In the genomic region with DNA sequence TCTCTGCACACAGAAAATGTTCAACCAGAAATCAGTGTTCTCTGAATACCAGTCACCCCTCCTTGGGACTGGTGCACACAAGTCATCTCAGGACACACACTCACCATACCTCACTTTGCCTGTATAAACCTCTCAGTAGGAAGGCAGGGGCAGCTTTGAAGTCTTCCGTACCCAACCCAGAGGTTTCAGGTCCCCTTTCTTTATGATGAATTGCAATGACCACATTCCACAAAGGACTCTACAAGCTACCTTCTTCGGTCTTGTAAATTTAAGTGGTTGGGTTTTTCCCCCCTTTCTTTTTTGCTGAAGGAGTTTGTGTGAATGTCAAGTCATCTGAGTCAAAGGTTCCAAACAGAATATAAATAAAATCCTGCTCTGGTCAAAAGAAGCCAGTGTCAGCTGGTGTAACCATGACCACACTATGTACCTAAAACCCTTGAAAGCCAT, we compare ENCODE assay signal across 32 mouse cellular contexts.
"Had no signal": no experiment of that assay in that cellular context is flagged by ENCODE, and none has a peak within 500 bp of the region (broad histone marks: within the 10 kb centered on the region; RNA-seq: fewer than 3 reads in every experiment).

No protein-coding gene starts in this region.

- H3K4me2 ChIP-seq: limb, embryonic 12.5 days; limb, embryonic 13.5 days; limb, embryonic 15.5 days; liver, embryonic 11.5 days; liver, embryonic 12.5 days; liver, embryonic 13.5 days; liver, embryonic 15.5 days; lung, embryonic 14.5 days; lung, embryonic 15.5 days; midbrain, embryonic 11.5 days; midbrain, embryonic 12.5 days; midbrain, embryonic 13.5 days; midbrain, embryonic 15.5 days; neural tube, embryonic 12.5 days had no signal

- H3K36me3 ChIP-seq: limb, embryonic 10.5 days; limb, embryonic 12.5 days; limb, embryonic 13.5 days; limb, embryonic 15.5 days; liver, embryonic 12.5 days; liver, embryonic 13.5 days; liver, embryonic 15.5 days; lung, embryonic 15.5 days; midbrain, embryonic 10.5 days; midbrain, embryonic 12.5 days; midbrain, embryonic 13.5 days; midbrain, embryonic 15.5 days; neural tube, embryonic 12.5 days had no signal

- H3K9me3 ChIP-seq: limb, embryonic 10.5 days; limb, embryonic 12.5 days; limb, embryonic 13.5 days; limb, embryonic 15.5 days; liver, embryonic 12.5 days; liver, embryonic 13.5 days; liver, embryonic 15.5 days; lung, embryonic 15.5 days; midbrain, embryonic 10.5 days; midbrain, embryonic 12.5 days; midbrain, embryonic 13.5 days; midbrain, embryonic 15.5 days; neural tube, embryonic 12.5 days had no signal

- H3K27me3 ChIP-seq: limb, embryonic 12.5 days; limb, embryonic 13.5 days; limb, embryonic 15.5 days; liver, embryonic 12.5 days; liver, embryonic 13.5 days; liver, embryonic 15.5 days; lung, embryonic 15.5 days; midbrain, embryonic 12.5 days; midbrain, embryonic 13.5 days; midbrain, embryonic 15.5 days; neural tube, embryonic 12.5 days had no signal

- DNase-seq: left cerebral cortex, postnatal 4 days; liver; liver, embryonic 13.5 days; liver, postnatal 0 days; lung, adult 18-20 months; lung, adult 2 months; lung, embryonic 14.5 days; lung, postnatal 10 days; lung, postnatal 14 days; lung, postnatal 36 days; lung, postnatal 4 days; midbrain, embryonic 14.5 days had no signal

- H3K4me1 ChIP-seq: limb, embryonic 10.5 days; limb, embryonic 12.5 days; limb, embryonic 13.5 days; limb, embryonic 15.5 days; liver, embryonic 12.5 days; liver, embryonic 13.5 days; liver, embryonic 15.5 days; lung, embryonic 15.5 days; megakaryocyte, embryonic 14.5 days; midbrain, embryonic 10.5 days; midbrain, embryonic 12.5 days; midbrain, embryonic 13.5 days; midbrain, embryonic 15.5 days; neural tube, embryonic 12.5 days had no signal

- ATAC-seq: liver, embryonic 12.5 days; liver, postnatal 0 days; lung, postnatal 0 days; midbrain, embryonic 13.5 days; midbrain, embryonic 15.5 days; midbrain, embryonic 16.5 days had no signal

- H3K9ac ChIP-seq: limb, embryonic 12.5 days; limb, embryonic 13.5 days; limb, embryonic 15.5 days; liver, embryonic 12.5 days; liver, embryonic 13.5 days; liver, embryonic 14.5 days; liver, embryonic 15.5 days; liver, postnatal 0 days; lung, embryonic 14.5 days; lung, embryonic 15.5 days; midbrain, embryonic 12.5 days; midbrain, embryonic 13.5 days; midbrain, embryonic 15.5 days; neural tube, embryonic 12.5 days had no signal

- H3K4me3 ChIP-seq: limb, embryonic 10.5 days; limb, embryonic 12.5 days; limb, embryonic 13.5 days; limb, embryonic 15.5 days; liver, embryonic 12.5 days; liver, embryonic 13.5 days; liver, embryonic 15.5 days; lung, embryonic 15.5 days; megakaryocyte, embryonic 14.5 days; midbrain, embryonic 10.5 days; midbrain, embryonic 12.5 days; midbrain, embryonic 13.5 days; midbrain, embryonic 15.5 days; myocyte; neural tube, embryonic 12.5 days had no signal

- H3K27ac ChIP-seq: limb, embryonic 10.5 days; limb, embryonic 12.5 days; limb, embryonic 13.5 days; limb, embryonic 15.5 days; liver, embryonic 12.5 days; liver, embryonic 13.5 days; liver, embryonic 14.5 days; liver, embryonic 15.5 days; lung, embryonic 15.5 days; macrophage; midbrain, embryonic 10.5 days; midbrain, embryonic 12.5 days; midbrain, embryonic 13.5 days; midbrain, embryonic 15.5 days; neural tube, embryonic 12.5 days had no signal
